Mouse (Mus musculus) G1E (cell line): Measurements from ENCODE around the gene Cd3d.

Source experiments
- CTCF ChIP-seq: IDR thresholded peaks from 2 replicates; pipeline ENCODE4 v1.5.1; 2012; ENCODE audit warnings: low read depth, low read length, inconsistent platforms, mixed read lengths
- GATA1 ChIP-seq: IDR thresholded peaks from 2 replicates; pipeline ENCODE4 v1.6.1; 2012; ENCODE audit warnings: borderline replicate concordance, low read length, inconsistent platforms, mixed read lengths
- POLR2AphosphoS5 ChIP-seq: IDR thresholded peaks from 2 replicates; pipeline ENCODE4 v1.6.1; 2012; ENCODE audit warnings: low read depth, low read length, inconsistent platforms; ENCODE audit not compliant: insufficient replicate concordance
- TAL1 ChIP-seq: conservative IDR thresholded peaks from 2 replicates; pipeline ENCODE4 v1.6.1; 2012; ENCODE audit warnings: low read depth, low read length, inconsistent platforms, mixed read lengths

GRCm38 (mm10) chr9:44979806-44980205 lies 1.8 kb upstream of the Cd3d start:
- TF ChIP-seq TAL1 = no peak
- TF ChIP-seq CTCF = no peak
- TF ChIP-seq GATA1 = no peak
- no peak for TF ChIP-seq POLR2AphosphoS5
